Mouse (Mus musculus) lung, postnatal 0 days (tissue): ENCODE results near the gene Tex33. TPM values are rescaled to one million over a fixed set of nuclear protein-coding genes. Genes with fewer than 3 reads are reported as not detected.

Experiments used
- ATAC-seq: fragments of 200-750 bp; cut with Nextera tagmentation; 2 replicates; pipeline ENCODE4 v1.8.0; 2017; ENCODE audit warnings: moderate library complexity
- DNase-seq: peaks from one replicate; pipeline ENCODE4 v3.0.0-alpha.2; 2016; ENCODE audit warnings: low spot score
- H3K27ac ChIP-seq: fragments of 300-500 bp; sonication (generic); 2 replicates; pipeline ENCODE4 v1.5.1; 2014; ENCODE audit warnings: antibody characterized with exemption, mild to moderate bottlenecking, low read length, mixed read lengths
- H3K27me3 ChIP-seq: fragments of 300-500 bp; sonication (generic); replicated peaks from 2 replicates; pipeline ENCODE4 v1.6.1; 2014; ENCODE audit warnings: low read length, mixed read lengths; ENCODE audit not compliant: insufficient read depth
- H3K36me3 ChIP-seq: fragments of 300-500 bp; sonication (generic); 2 replicates; pipeline ENCODE4 v1.6.1; 2014; ENCODE audit warnings: low read length, mixed read lengths; ENCODE audit not compliant: insufficient read depth
- H3K4me1 ChIP-seq: fragments of 300-500 bp; sonication (generic); 2 replicates; pipeline ENCODE4 v1.6.1; 2014; ENCODE audit warnings: antibody characterized with exemption, low read depth, low read length, mixed read lengths; ENCODE audit not compliant: insufficient read depth
- H3K4me2 ChIP-seq: fragments of 300-500 bp; sonication (generic); replicated peaks from 2 replicates; pipeline ENCODE4 v1.6.1; 2014; ENCODE audit warnings: low read depth, mild to moderate bottlenecking, low read length, moderate library complexity, mixed read lengths
- H3K4me3 ChIP-seq: fragments of 300-500 bp; sonication (generic); 2 replicates; pipeline ENCODE4 v1.5.1; 2014; ENCODE audit warnings: low read depth, low read length
- H3K9ac ChIP-seq: fragments of 300-500 bp; sonication (generic); replicated peaks from 2 replicates; pipeline ENCODE4 v1.6.1; 2014; ENCODE audit warnings: low read depth, mild to moderate bottlenecking
- H3K9me3 ChIP-seq: fragments of 300-500 bp; sonication (generic); 2 replicates; pipeline ENCODE4 v1.6.1; 2016; ENCODE audit warnings: low read length, mixed read lengths
- CTCF ChIP-seq: IDR thresholded peaks from 2 replicates; pipeline ENCODE4 v1.5.1; 2016; ENCODE audit warnings: antibody characterized with exemption, mild to moderate bottlenecking
- EP300 ChIP-seq: IDR thresholded peaks from 2 replicates; pipeline ENCODE4 v1.6.1; 2016; ENCODE audit warnings: antibody characterized with exemption, mild to moderate bottlenecking, control low read depth
- WGBS: fragments of 180-500 bp; shearing (Covaris S2); extraction: QIAGEN DNeasy Blood & Tissue Kit; methylation state at CpG from one replicate; pipeline ENCODE4 v1.1.7; 2014; 5-methylcytosine and 5-hydroxymethylcytosine counted together
- polyA plus RNA-seq: library from polyadenylated mRNA; unstranded; fragments of >200 nt; fragmentation: Nextera tagmentation; extraction: Ambion mirVana; gene quantifications from 2 replicates; pipeline ENCODE4 v1.2.1, GENCODE M21; 2015

Gene Tex33
- polyA plus RNA-seq, 1 experiment from 2014 or later = not detected

DNA sequence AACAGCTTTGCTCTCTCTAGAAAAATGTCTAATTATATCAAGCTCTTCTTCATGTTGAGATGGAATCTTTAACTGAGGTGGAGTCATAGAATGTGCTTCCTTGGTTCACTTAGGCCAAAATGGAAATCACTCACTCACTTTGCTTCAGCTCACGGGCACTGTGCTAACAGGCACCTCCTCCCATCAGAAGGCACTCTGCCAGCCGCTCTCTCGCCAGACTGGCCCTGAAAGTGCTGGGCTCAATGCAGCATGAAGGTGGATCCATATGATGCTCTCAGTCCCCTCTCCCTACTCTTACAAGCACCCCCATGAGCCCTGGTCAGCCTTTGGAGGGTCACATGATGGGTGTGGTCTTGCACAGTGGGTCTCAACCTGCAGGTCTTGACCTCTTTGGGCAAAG is 21.5 kb downstream of the Tex33 start:
- DNase-seq = peak; percentile 12
- H3K4me3 ChIP-seq = no peak overlapping the region
- no peak overlapping the region for H3K9ac ChIP-seq
- no peak overlapping the region for H3K4me2 ChIP-seq
- H3K9me3 ChIP-seq = no peaks in the 10 kb centered on the region
- H3K36me3 ChIP-seq = no peaks in the 10 kb centered on the region
- TF ChIP-seq EP300 (no peak), CTCF (no peak)
- peaks cover 18% of the 10 kb centered on the region for H3K4me1 ChIP-seq
- ATAC-seq = no peak
- 0 out of 2 replicates have a peak overlapping the region, but pooled peaks have one; percentile 73 for H3K27ac ChIP-seq
- no peaks in the 10 kb centered on the region for H3K27me3 ChIP-seq
- WGBS = 37% methylated on average over 3 of the region's 3 CpGs

GRCm38 (mm10) chr15:78372796-78373195 is 22.9 kb downstream of the Tex33 start:
- 19% methylated on average over 3 of the region's 3 CpGs for WGBS
- TF ChIP-seq CTCF (no peak), EP300 (peak; percentile 85)
- H3K27ac ChIP-seq = peak overlapping the region; percentile 73

GRCm38 (mm10) chr15:78369641-78370040 is 26.1 kb downstream of the Tex33 start:
- no peak for DNase-seq
- Histone ChIP-seq H3K36me3 (no peaks in the 10 kb centered on the region), H3K9me3 (no peaks in the 10 kb centered on the region), H3K4me3 (no peak overlapping the region), H3K9ac (no peak overlapping the region), H3K4me2 (no peak overlapping the region), H3K27ac (peak overlapping the region; percentile 3; the same call in 1 of the 2 replicates), H3K4me1 (peaks cover 18% of the 10 kb centered on the region), H3K27me3 (0 out of 2 replicates have a peak, but pooled peaks cover 3% of the 10 kb centered on the region)
- TF ChIP-seq CTCF = no peak
- TF ChIP-seq EP300 = no peak
- ATAC-seq = no peak
- WGBS = 61% methylated on average over 1 of the region's 1 CpGs

More at GRCm38 (mm10) chr15:78372796-78373195, 22.9 kb downstream of the Tex33 start:
- Histone ChIP-seq H3K9me3 (no peaks in the 10 kb centered on the region), H3K4me1 (peaks cover 18% of the 10 kb centered on the region), H3K9ac (no peak overlapping the region), H3K4me3 (no peak overlapping the region), H3K4me2 (no peak overlapping the region), H3K36me3 (no peaks in the 10 kb centered on the region), H3K27me3 (no peaks in the 10 kb centered on the region)
- ATAC-seq = peak; percentile 76
- DNase-seq = peak; percentile 81

GRCm38 (mm10) chr15:78368926-78369346 is 26.8 kb downstream of the Tex33 start:
- WGBS = 3% methylated on average over 8 of the region's 8 CpGs
- Histone ChIP-seq H3K4me2 (no peak overlapping the region), H3K4me1 (peaks cover 16% of the 10 kb centered on the region), H3K4me3 (no peak overlapping the region), H3K27ac (no peak overlapping the region), H3K9me3 (no peaks in the 10 kb centered on the region), H3K9ac (no peak overlapping the region), H3K27me3 (0 out of 2 replicates have a peak, but pooled peaks cover 3% of the 10 kb centered on the region), H3K36me3 (no peaks in the 10 kb centered on the region)
- DNase-seq (peak; percentile 90), ATAC-seq (peak; percentile 65)
- peak; percentile 34; the same call in 1 of the 2 replicates for TF ChIP-seq EP300
- peak; percentile 82 for TF ChIP-seq CTCF

- TF ChIP-seq CTCF = no peak
- no peak for TF ChIP-seq EP300
- ATAC-seq (no peak), DNase-seq (no peak)
- Histone ChIP-seq H3K9ac (no peak overlapping the region), H3K36me3 (no peaks in the 10 kb centered on the region), H3K27me3 (0 out of 2 replicates have a peak, but pooled peaks cover 3% of the 10 kb centered on the region), H3K4me2 (no peak overlapping the region), H3K4me3 (no peak overlapping the region), H3K4me1 (peaks cover 7% of the 10 kb centered on the region; the same call in 1 of the 2 replicates), H3K9me3 (no peaks in the 10 kb centered on the region), H3K27ac (no peak overlapping the region)
- WGBS = 70% methylated on average over 3 of the region's 3 CpGs
Measured at GRCm38 (mm10) chr15:78367811-78368210, 27.9 kb downstream of the Tex33 start.

GRCm38 (mm10) chr15:78366875-78367274 is 28.8 kb downstream of the Tex33 start:
- H3K9ac ChIP-seq = no peak overlapping the region
- DNase-seq (no peak), ATAC-seq (no peak)
- TF ChIP-seq CTCF (no peak), EP300 (no peak)
- WGBS = 64% methylated on average over 8 of the region's 8 CpGs
- no peak overlapping the region for H3K4me3 ChIP-seq
- 0 out of 2 replicates have a peak, but pooled peaks cover 3% of the 10 kb centered on the region for H3K27me3 ChIP-seq
- H3K27ac ChIP-seq = no peak overlapping the region
- peaks cover 3% of the 10 kb centered on the region; the same call in 1 of the 2 replicates for H3K4me1 ChIP-seq
- H3K36me3 ChIP-seq = no peaks in the 10 kb centered on the region
- no peaks in the 10 kb centered on the region for H3K9me3 ChIP-seq
- H3K4me2 ChIP-seq = no peak overlapping the region
